Mouse (Mus musculus): ENCODE measurements at regions not wholly inside any gene's neighbourhood (a gene's known extent, or its start where the extent isn't known, plus 50 kb on each side); places are given as distances from the start of the nearest gene placed in this dataset.

GRCm38 (mm10) chr19:21214253-21214652 is 57.8 kb upstream of the Zfand5 start:
- no peak for DNase-seq (ENCODE audit: low read depth, low spot score)

- DNase-seq (ENCODE audit: low read depth, low spot score), result no peak
Observed at GRCm38 (mm10) chr19:21193461-21193860, 78.6 kb upstream of the Zfand5 start.

DNA sequence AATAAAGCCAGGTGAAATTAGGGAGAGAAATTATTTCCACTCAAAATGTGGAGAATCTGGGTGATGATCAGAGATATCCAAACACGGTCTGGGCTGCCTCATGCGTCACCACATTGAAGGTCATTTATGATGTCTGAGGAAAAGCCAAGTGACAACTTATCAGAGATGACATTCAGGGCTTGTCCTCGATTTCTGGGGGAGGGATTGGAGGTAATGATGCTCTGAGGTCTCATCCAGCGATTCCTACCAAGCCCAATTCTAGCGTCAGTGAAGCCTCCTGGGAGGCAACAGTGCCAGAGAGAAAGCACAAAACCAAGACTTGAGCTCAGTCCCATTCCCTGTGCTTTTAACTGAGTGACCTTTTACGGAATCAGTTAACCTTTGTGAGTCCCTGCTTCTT is 79.5 kb upstream of the Zfand5 start:
- no peak for DNase-seq (ENCODE audit: low read depth, low spot score)

GRCm38 (mm10) chr19:21189216-21189615 is 82.9 kb upstream of the Zfand5 start:
- no peak for DNase-seq (ENCODE audit: low read depth, low spot score)

DNA sequence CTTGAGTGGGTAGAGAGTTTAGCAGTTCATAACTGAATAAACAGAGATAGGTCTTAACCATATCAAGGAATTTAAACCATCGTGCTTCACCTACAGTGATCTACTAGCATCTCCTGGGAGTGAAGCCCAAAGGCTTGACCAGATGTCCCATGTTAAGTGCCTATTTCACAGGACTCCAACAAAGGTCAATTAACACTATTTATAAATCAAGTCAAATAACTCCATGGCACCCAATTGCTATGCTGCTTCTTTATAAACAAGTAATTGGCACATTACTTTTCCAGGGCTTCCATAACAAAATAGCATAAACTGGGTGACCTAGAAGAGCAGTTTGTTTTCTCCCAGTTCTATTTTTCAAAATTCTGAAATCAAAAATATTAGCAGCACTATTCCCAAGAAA is 85.4 kb upstream of the Zfand5 start:
- no peak for DNase-seq (ENCODE audit: low read depth, low spot score)

- no peak for DNase-seq (ENCODE audit: low read depth, low spot score)
Observed at GRCm38 (mm10) chr19:21186016-21186415, 86.1 kb upstream of the Zfand5 start.

GRCm38 (mm10) chr19:21183028-21183427 is 89.0 kb upstream of the Zfand5 start:
- no peak for DNase-seq (ENCODE audit: low read depth, low spot score)

DNA sequence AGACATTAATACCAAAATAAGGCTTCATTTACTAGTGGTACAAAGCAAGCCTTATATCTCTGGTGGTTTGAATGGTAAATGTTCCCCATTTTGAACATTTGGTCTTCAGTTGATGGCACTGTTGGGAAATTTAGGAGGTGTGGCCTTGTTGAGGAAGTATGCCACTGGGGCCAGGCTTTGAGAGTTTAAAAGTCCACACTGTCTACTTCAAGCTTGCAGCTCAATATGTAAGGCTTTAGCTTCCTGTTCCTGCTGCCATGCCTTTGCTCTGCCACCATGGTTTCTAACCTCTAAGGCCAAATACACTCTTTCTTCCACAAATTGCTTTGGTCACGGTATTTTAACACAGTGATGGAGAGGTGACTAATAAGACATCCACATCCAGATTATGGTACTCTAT is 92.2 kb upstream of the Zfand5 start:
- DNase-seq (ENCODE audit: low read depth, low spot score), result no peak

- peak; percentile 28 for DNase-seq (ENCODE audit: low read depth, low spot score)
Observed at GRCm38 (mm10) chr19:21175426-21175831, 96.6 kb upstream of the Zfand5 start.

GRCm38 (mm10) chr19:21174636-21175035 is 97.4 kb upstream of the Zfand5 start:
- no peak for DNase-seq (ENCODE audit: low read depth, low spot score)

GRCm38 (mm10) chr19:21173896-21174483 is 98.1 kb upstream of the Zfand5 start:
- DNase-seq (ENCODE audit: low read depth, low spot score), result no peak

GRCm38 (mm10) chr19:21171191-21171590 is 100.9 kb upstream of the Zfand5 start:
- no peak for DNase-seq (ENCODE audit: low read depth, low spot score)

GRCm38 (mm10) chr19:21170785-21171184 is 101.3 kb upstream of the Zfand5 start:
- no peak for DNase-seq (ENCODE audit: low read depth, low spot score)

DNA sequence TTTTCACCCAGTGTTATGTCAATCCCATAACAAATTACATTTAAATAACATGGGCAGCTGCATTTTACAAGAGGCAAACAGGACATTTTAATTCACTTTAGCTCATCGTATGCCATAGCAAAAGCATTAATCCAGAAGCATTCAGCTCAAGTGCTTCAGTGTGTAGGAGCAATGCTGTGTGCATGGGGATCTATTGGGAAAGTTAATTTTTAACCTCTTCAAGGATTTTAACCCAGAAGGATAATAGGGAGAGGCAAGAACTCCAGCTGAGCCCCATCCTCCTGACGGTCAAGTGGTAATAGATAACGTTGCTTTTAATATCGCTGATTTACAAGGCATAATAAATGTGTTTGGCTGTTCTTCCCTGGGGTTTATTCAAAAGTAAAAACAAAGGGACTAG is 105.1 kb upstream of the Zfand5 start:
- no peak for DNase-seq (ENCODE audit: low read depth, low spot score)

DNA sequence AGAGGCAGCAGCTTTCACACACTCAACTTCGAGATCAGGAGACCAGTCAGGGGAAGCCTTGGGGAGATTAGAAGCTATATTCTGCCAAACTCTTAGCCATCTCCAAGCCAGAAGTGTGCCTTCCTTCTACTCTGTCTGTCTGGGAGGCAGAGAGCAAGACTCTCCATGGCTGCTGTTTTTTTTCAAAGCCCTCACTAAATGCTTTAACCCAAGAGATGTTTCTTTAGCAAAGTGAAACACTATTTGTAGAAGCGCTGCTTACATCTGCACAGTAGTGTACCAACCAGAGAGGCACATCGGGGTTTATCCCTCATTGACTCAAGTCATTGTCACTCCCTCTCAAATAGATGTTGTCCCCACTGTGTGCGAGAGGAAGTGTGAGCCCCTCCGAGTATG is 105.6 kb upstream of the Zfand5 start:
- DNase-seq (ENCODE audit: low read depth, low spot score), result no peak

DNA sequence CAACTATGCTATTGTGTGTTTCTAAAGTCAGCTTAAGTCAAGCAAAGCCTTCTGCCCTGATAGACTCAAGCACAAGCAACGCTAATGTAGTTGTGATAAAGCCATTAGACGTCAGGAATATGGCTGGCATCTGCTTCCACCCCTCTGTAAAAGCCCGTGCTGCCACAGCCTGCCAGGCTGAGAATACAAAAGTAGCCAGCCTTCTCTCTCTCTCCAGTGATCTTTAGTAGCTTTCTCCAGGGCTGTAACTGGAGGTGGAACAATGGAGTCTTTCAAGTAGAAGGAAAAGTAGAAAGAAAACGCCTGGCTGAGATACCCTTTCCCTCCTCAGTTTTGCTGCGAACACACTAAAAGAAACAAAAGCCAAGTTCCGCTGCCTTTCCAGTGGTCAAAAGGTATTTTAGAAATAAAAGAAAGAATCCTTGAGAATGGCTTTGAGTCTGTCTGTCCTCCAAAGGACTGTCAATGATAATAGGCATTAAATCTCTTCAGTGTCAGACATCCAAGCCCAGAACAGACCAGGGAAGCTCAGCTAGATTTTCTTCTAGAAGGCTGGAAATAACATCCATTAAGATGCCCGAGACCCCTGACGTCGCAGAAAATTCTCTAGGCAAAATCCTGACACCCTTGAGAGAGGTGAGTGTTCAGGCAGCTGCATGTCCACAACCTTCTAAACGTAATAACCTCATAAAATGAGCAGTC is 106.2 kb upstream of the Zfand5 start:
- no peak for DNase-seq (ENCODE audit: low read depth, low spot score)

DNA sequence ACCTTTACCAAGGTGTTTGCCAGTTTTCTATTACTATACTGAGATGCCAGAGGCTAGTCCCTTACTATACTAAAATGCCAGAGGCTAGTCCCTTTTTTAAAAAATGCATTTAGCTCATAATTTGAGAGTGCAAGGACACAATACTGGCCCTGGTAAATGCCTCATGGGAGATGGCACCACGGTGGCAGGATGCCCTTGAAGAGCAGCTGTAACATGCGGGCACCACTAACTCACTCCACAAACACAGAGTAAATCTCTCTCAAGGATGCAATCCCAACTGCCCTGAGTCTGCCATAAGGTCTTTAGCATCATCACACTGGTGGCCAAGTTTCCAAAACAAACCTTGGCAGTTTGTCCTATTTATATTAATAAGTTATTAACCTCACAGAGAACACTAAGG is 108.1 kb upstream of the Zfand5 start:
- no peak for DNase-seq (ENCODE audit: low read depth, low spot score)

GRCm38 (mm10) chr19:21160946-21161345 is 111.1 kb upstream of the Zfand5 start:
- DNase-seq (ENCODE audit: low read depth, low spot score), result no peak

GRCm38 (mm10) chr19:21159189-21160137 is 112.6 kb upstream of the Zfand5 start:
- DNase-seq (ENCODE audit: low read depth, low spot score), result no peak

GRCm38 (mm10) chr19:21154162-21154561 is 117.9 kb upstream of the Zfand5 start:
- DNase-seq (ENCODE audit: low read depth, low spot score), result no peak

DNA sequence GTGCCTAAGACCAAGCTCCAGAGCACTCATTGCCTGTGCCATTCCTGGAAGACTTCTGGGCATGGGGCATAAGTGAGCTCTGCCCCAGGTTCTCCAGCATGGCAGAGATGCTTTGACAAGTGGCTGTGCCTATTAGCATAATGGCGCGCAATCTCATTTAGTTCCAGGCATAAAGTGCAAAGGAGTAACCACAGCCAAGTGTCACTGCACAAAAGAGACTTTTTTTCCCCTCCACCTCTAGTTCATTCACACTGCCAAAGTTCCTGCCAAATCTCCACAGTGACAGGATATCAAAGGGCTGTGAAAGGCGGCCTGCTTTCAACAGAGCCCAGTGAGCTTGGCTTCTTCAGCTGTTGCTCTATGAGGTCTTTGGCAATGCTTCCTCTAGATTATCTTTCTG is 120.1 kb upstream of the Zfand5 start:
- no peak for DNase-seq (ENCODE audit: low read depth, low spot score)

DNA sequence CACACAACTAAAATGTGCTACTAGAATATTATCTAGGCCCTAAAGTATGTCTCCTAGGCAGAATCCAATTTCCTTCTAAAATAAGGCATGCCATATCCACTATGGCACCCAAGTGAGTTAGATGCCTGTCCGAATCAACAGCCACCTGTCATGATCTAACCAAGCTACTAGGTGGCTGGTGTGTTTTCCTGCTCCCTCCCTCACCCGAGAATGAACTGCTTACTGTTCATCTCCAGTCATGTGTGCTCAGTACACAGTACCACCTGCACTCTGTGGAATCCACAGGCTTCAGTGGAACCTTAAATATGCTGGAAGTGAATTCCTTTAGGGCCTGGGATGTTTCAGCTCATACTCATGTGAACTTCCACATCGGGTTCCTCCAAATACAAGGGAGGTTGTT is 121.2 kb upstream of the Zfand5 start:
- no peak for DNase-seq (ENCODE audit: low read depth, low spot score)

DNA sequence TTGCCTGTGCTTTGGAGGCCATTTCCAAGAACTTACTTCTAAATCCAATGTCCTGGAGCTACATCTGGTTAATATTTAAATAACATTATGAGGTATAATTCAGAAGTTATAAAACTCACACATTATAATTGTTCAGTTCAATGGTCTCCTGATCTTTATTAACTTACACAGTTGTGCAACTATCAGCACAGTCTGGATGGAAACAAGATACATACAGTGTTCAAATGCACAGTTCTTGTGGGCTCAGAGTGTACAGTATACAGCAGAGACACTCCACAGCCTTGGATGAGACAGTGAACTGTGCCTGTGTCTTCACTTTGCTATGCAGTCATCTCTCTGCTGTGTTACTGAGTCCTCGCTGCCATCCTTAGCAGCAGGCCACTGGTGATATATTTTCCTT is 121.8 kb upstream of the Zfand5 start:
- DNase-seq (ENCODE audit: low read depth, low spot score), result no peak

Data from R1 (cell line).